In the genomic region with DNA sequence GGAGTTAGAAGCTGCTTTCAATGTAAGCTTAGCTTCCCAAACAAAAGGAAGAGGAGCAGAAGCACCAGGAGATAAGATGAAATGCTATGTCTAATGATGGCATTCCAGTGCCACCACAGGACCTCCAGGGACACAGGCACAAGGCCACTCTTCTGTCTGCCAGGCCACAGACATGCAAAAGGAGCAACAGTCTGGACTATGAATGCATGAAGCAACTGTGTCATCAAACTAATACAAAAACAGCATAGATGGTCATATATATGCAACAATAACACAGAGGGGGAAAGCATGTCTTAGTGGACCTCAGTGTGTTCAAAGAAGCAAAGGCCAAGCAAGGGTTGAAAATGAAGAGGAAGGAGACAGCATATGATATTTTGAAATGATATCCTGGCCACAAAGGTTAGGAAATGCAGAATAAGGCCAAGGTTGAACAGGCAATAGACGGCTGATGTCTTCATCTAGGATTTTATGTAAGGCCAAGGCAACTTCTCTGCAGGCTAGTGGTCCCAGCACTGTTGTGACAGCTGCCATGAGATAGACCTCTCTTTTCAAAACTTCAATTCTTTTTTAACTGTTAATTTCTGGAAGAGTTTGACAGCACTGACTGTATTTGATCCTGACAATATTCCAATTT, we compare ENCODE assay signal across 36 mouse cellular contexts. TPM values are rescaled to one million over a fixed set of nuclear protein-coding genes. Genes with fewer than 3 reads are reported as not detected.
"Had no signal": no experiment of that assay in that cellular context is flagged by ENCODE, and none has a peak within 500 bp of the region (broad histone marks: within the 10 kb centered on the region; RNA-seq: fewer than 3 reads in every experiment).

No protein-coding gene starts in this region.

- H3K4me3 ChIP-seq: gastrocnemius, adult 2 months; heart, adult 2 months; heart, embryonic 13.5 days; heart, embryonic 15.5 days; hindbrain, embryonic 10.5 days; hindbrain, embryonic 12.5 days; intestine, embryonic 15.5 days; layer of hippocampus, adult 2 months; left cerebral cortex, adult 2 months; limb, embryonic 10.5 days; limb, embryonic 12.5 days had no signal

- H3K27me3 ChIP-seq: heart, embryonic 13.5 days; heart, embryonic 15.5 days; hindbrain, embryonic 12.5 days; intestine, embryonic 15.5 days; limb, embryonic 12.5 days had no signal

- H3K27ac ChIP-seq: gastrocnemius, adult 2 months; heart, adult 2 months; heart, embryonic 13.5 days; heart, embryonic 15.5 days; hindbrain, embryonic 10.5 days; hindbrain, embryonic 12.5 days; hindbrain, embryonic 14.5 days; intestine, embryonic 15.5 days; layer of hippocampus, adult 2 months; left cerebral cortex, adult 2 months; limb, embryonic 10.5 days; limb, embryonic 12.5 days had no signal

- H3K9ac ChIP-seq: heart, embryonic 13.5 days; heart, embryonic 15.5 days; hindbrain, embryonic 12.5 days; hindbrain, embryonic 14.5 days; intestine, embryonic 15.5 days; limb, embryonic 12.5 days had no signal

- DNase-seq: gastrocnemius, adult 2 months; gastrocnemius, postnatal 10 days; gastrocnemius, postnatal 25 days; heart, adult 2 months; heart, postnatal 4 days; kidney, adult 18-20 months; kidney, adult 8-10 months; kidney, postnatal 10 days; kidney, postnatal 25 days; kidney, postnatal 4 days; liver had no signal

- H3K9me3 ChIP-seq: heart, embryonic 13.5 days; heart, embryonic 15.5 days; hindbrain, embryonic 10.5 days; hindbrain, embryonic 12.5 days; intestine, embryonic 15.5 days; limb, embryonic 10.5 days; limb, embryonic 12.5 days had no signal

- ATAC-seq: hindbrain, embryonic 16.5 days; inflammation-experienced regulatory T-cells, adult 6 months; intestine, embryonic 15.5 days; intestine, postnatal 0 days had no signal

- H3K4me1 ChIP-seq: heart, embryonic 13.5 days; hindbrain, embryonic 10.5 days; hindbrain, embryonic 12.5 days; intestine, embryonic 15.5 days; limb, embryonic 12.5 days had no signal

- H3K36me3 ChIP-seq: heart, embryonic 13.5 days; heart, embryonic 15.5 days; hindbrain, embryonic 10.5 days; hindbrain, embryonic 12.5 days; intestine, embryonic 15.5 days; limb, embryonic 10.5 days; limb, embryonic 12.5 days had no signal

- H3K4me2 ChIP-seq: heart, embryonic 11.5 days; heart, embryonic 13.5 days; heart, embryonic 15.5 days; hindbrain, embryonic 12.5 days; hindbrain, embryonic 14.5 days; intestine, embryonic 15.5 days; limb, embryonic 12.5 days; liver, embryonic 11.5 days had no signal

RNA-seq across cellular contexts. Expression of gene Plscr5, which starts 32.0 kb away (rescaled TPM):
- total RNA-seq: gastrocnemius, adult 2 months; gastrocnemius, postnatal 10 days; gastrocnemius, postnatal 25 days; heart, adult 2 months; heart, postnatal 25 days; heart, postnatal 4 days; layer of hippocampus, adult 2 months; layer of hippocampus, postnatal 25 days; left cerebral cortex, adult 2 months; left cerebral cortex, postnatal 14 days; left cerebral cortex, postnatal 36 days had no signal
- polyA plus RNA-seq: frontal cortex, adult 2 months; gonadal fat pad, adult 2 months; heart, adult 2 months; heart, embryonic 11.5 days; heart, embryonic 13.5 days; heart, embryonic 15.5 days; heart, postnatal 0 days; hindbrain, embryonic 10.5 days; hindbrain, embryonic 12.5 days; inflammation-experienced regulatory T-cells, adult 6 months; intestine, embryonic 15.5 days; intestine, postnatal 0 days; kidney, embryonic 14.5 days; kidney, embryonic 16.5 days; limb, embryonic 10.5 days; limb, embryonic 12.5 days; limb, embryonic 14.5 days; liver, embryonic 11.5 days had no signal

RNA-seq across cellular contexts. Expression of gene Plscr2, which starts 50.7 kb away (rescaled TPM):
- polyA plus RNA-seq: inflammation-experienced regulatory T-cells, adult 6 months; limb, embryonic 10.5 days had no signal
